Comparison of ENCODE assay signal across 26 mouse cellular contexts in genomic region chr10:13663476-13663875, GRCm38 (mm10).
DNase-seq lines count a peak whose midpoint lies in the region; ATAC-seq and TF ChIP-seq lines count a peak whose summit lies in the region.
"Had no signal": no experiment of that assay in that cellular context is flagged by ENCODE, and none has a peak within 500 bp of the region (broad histone marks: within the 10 kb centered on the region; RNA-seq: fewer than 3 reads in every experiment).

No protein-coding gene starts in this region.

- no peak for TF ChIP-seq POLR2A in myocyte (IDR thresholded peaks at IDR 0.05; ENCODE audit: insufficient read length, low read depth)

- DNase-seq in midbrain, embryonic 11.5 days (ENCODE audit: low spot score, missing footprints) = peak; percentile 10
- DNase-seq in midbrain, postnatal 0 days (ENCODE audit: low spot score) = no peak
- DNase-seq in 416B (ENCODE audit: low read depth) = peak; percentile 49
- DNase-seq in NIH3T3 (ENCODE audit: low read depth) = peak; percentile 80
- DNase-seq in left cerebral cortex, adult 18-20 months (ENCODE audit: low spot score in 2 of 2) = no peak
- DNase-seq in ovary, postnatal 14 days (ENCODE audit: low spot score) = no peak
- no peak for DNase-seq in thymus, adult 18-20 months
- DNase-seq: adrenal gland, adult 2 months; adrenal gland, postnatal 10 days; adrenal gland, postnatal 25 days; cerebellum, adult 11 months; cerebellum, adult 18-20 months; cerebellum, adult 8-10 months; cerebellum, adult 9-11 months; cerebellum, postnatal 14 days; cerebellum, postnatal 36 days; embryo, embryonic 11 days; forebrain, postnatal 0 days had no signal

- no peaks in the 10 kb centered on the region for H3K36me3 ChIP-seq in midbrain, embryonic 11.5 days (ENCODE audit: control insufficient read depth, insufficient read depth, low read length)
- H3K36me3 ChIP-seq in midbrain, postnatal 0 days (ENCODE audit: insufficient read depth, low read length) = no peaks in the 10 kb centered on the region
- H3K36me3 ChIP-seq in myocyte (ENCODE audit: control insufficient read depth, insufficient read depth) = no peaks in the 10 kb centered on the region
- H3K36me3 ChIP-seq: embryonic facial prominence, embryonic 13.5 days; embryonic facial prominence, embryonic 15.5 days; forebrain, embryonic 15.5 days; G1E had no signal

- TF ChIP-seq CTCF in midbrain, postnatal 0 days (IDR thresholded peaks at IDR 0.05) = no peak

- no peaks in the 10 kb centered on the region for H3K9me3 ChIP-seq in midbrain, embryonic 11.5 days (ENCODE audit: control insufficient read depth, low read length)
- H3K9me3 ChIP-seq in midbrain, postnatal 0 days (ENCODE audit: low read length) = no peaks in the 10 kb centered on the region
- H3K9me3 ChIP-seq: embryonic facial prominence, embryonic 13.5 days; embryonic facial prominence, embryonic 15.5 days; forebrain, embryonic 13.5 days; forebrain, embryonic 15.5 days; G1E had no signal

- H3K9ac ChIP-seq in midbrain, embryonic 11.5 days (ENCODE audit: low read length) = no peak overlapping the region
- H3K9ac ChIP-seq in midbrain, postnatal 0 days (replicated peaks; ENCODE audit: low read length, poor library complexity, severe bottlenecking) = no peak overlapping the region
- H3K9ac ChIP-seq: embryonic facial prominence, embryonic 13.5 days; embryonic facial prominence, embryonic 15.5 days; forebrain, embryonic 13.5 days; forebrain, embryonic 15.5 days; forebrain, postnatal 0 days had no signal

- no peaks in the 10 kb centered on the region for H3K79me2 ChIP-seq in myocyte (ENCODE audit: control insufficient read depth, insufficient read depth)

- H3K4me3 ChIP-seq in midbrain, embryonic 11.5 days (ENCODE audit: low read depth, low read length) = no peak overlapping the region
- H3K4me3 ChIP-seq in midbrain, postnatal 0 days (ENCODE audit: low read depth, low read length) = no peak overlapping the region
- H3K4me3 ChIP-seq in myocyte = no peak overlapping the region
- H3K4me3 ChIP-seq: embryonic facial prominence, embryonic 13.5 days; embryonic facial prominence, embryonic 15.5 days; forebrain, embryonic 13.5 days; forebrain, embryonic 15.5 days had no signal

- no peak for ATAC-seq in midbrain, embryonic 11.5 days (ENCODE audit: low FRiP score)
- no peak for ATAC-seq in midbrain, postnatal 0 days (ENCODE audit: low FRiP score)
- ATAC-seq: CD4-positive, CD25-positive, alpha-beta regulatory T cell, adult 4 months; forebrain, embryonic 13.5 days; forebrain, embryonic 15.5 days; forebrain, postnatal 0 days had no signal

- H3K27ac ChIP-seq in midbrain, embryonic 11.5 days (ENCODE audit: low read depth, low read length) = no peak overlapping the region
- no peak overlapping the region for H3K27ac ChIP-seq in midbrain, postnatal 0 days (ENCODE audit: low read depth, low read length)
- H3K27ac ChIP-seq: embryonic facial prominence, embryonic 13.5 days; embryonic facial prominence, embryonic 15.5 days; forebrain, embryonic 13.5 days; forebrain, embryonic 15.5 days had no signal

- H3K27me3 ChIP-seq in midbrain, embryonic 11.5 days (ENCODE audit: control insufficient read depth, insufficient read depth, low read length) = no peaks in the 10 kb centered on the region
- no peaks in the 10 kb centered on the region for H3K27me3 ChIP-seq in midbrain, postnatal 0 days (ENCODE audit: insufficient read depth, low read length)
- H3K27me3 ChIP-seq in myocyte (ENCODE audit: control insufficient read depth, insufficient read depth, insufficient read length) = no peaks in the 10 kb centered on the region
- H3K27me3 ChIP-seq: CH12.LX; embryonic facial prominence, embryonic 13.5 days; embryonic facial prominence, embryonic 15.5 days; forebrain, embryonic 13.5 days; forebrain, embryonic 15.5 days had no signal

- H3ac ChIP-seq in myocyte (ENCODE audit: control insufficient read depth, insufficient read length) = no peak overlapping the region

- no peak overlapping the region for H3K4me2 ChIP-seq in midbrain, embryonic 11.5 days
- no peak overlapping the region for H3K4me2 ChIP-seq in midbrain, postnatal 0 days (ENCODE audit: low read depth, low read length, poor library complexity, severe bottlenecking)
- H3K4me2 ChIP-seq in myocyte (ENCODE audit: low read depth) = peak overlapping the region; percentile 39
- H3K4me2 ChIP-seq: embryonic facial prominence, embryonic 13.5 days; embryonic facial prominence, embryonic 15.5 days; forebrain, embryonic 13.5 days; forebrain, embryonic 15.5 days had no signal

- no peaks in the 10 kb centered on the region for H3K4me1 ChIP-seq in midbrain, embryonic 11.5 days (ENCODE audit: control insufficient read depth, insufficient read depth, low read length)
- no peaks in the 10 kb centered on the region for H3K4me1 ChIP-seq in midbrain, postnatal 0 days (ENCODE audit: insufficient read depth, low read length)
- H3K4me1 ChIP-seq: embryonic facial prominence, embryonic 13.5 days; embryonic facial prominence, embryonic 15.5 days; forebrain, embryonic 13.5 days; forebrain, embryonic 15.5 days had no signal

TF ChIP-seq in myocyte, 11 proteins besides CTCF, POLR2A, EP300 and RAD21:
- no peak for TF ChIP-seq TCF3 (IDR thresholded peaks at IDR 0.05; ENCODE audit: insufficient read length, low read depth)
- no peak for TF ChIP-seq MYOD1 (IDR thresholded peaks at IDR 0.05; ENCODE audit: control insufficient read depth in 1 of 3, insufficient read length in 2 of 3, low read depth in 2 of 3)
- TF ChIP-seq USF1 (IDR thresholded peaks at IDR 0.05; ENCODE audit: low read depth) = no peak
- no peak for TF ChIP-seq MYOG (IDR thresholded peaks at IDR 0.05; ENCODE audit: control insufficient read depth in 1 of 3, insufficient read depth in 1 of 3, insufficient read length in 2 of 3, low read depth in 2 of 3)

Comparison
In these comparisons a context has a peak if more than half of its experiments do, and no peak if none do; other contexts are left out.
1. DNase-seq: peak in midbrain, embryonic 11.5 days (single experiment), 416B (single experiment) and NIH3T3 (single experiment); none in midbrain, postnatal 0 days (single experiment), left cerebral cortex, adult 18-20 months (0 of 2), ovary, postnatal 14 days (single experiment) and thymus, adult 18-20 months (0 of 2).